Mouse (Mus musculus) right cerebral cortex, postnatal 14 days (tissue): ENCODE results near the gene Ifna4.
"Not testable (repeated sequence)": the region's sequence is repeated elsewhere in the genome, so short reads cannot be mapped to it uniquely, and the experiment has no call there.

ENCODE experiments used
- DNase-seq: peaks from one replicate; pipeline ENCODE4 v3.0.0; 2022

Gene Ifna4

GRCm38 (mm10) chr4:88841438-88841911 is at the start of gene Ifna4:
TSS of gene Ifna4 (plus strand) at chr4:88841861.
- no peak for DNase-seq

DNA sequence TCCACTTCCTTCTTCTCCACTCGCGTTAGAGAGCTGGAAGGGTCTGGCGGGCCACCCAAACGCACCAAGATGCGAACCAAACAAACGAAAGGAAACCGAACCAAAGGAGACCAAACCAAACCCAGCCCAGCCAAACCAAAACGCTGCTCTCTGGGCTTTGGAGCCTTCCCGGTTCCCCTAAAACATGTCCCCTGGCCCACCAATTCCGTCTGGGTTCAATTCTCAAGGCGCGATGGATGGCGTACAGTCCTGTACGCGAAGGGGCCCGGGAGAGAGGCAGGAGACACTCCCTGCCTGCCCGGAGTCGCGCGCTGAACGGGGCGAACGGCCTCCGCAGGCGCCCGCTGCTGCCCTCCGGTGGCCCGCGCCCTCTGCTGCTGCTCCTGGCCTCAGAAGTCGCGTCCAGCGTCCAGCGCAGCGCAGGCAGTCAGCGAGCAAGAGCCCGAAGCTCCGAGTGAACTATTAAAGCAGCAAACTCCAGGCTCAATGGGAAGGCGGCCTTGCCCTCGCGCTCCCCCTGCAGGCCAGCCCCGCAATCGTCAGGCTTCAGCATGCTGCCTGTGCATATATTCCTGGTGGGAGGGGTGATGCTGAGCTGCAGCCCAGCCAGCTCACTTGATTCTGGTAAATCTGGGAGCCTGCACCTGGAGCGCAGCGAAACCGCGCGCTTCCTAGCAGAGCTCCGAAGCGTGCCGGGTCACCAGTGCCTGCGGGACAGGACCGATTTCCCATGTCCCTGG is 47.6 kb upstream of the Ifna4 start, which contains the start of gene Gm13275:
Gm13275 (plus strand) TSS at position 552 of the 740 bp plus-strand sequence.
- DNase-seq, result peak; percentile 6

DNA sequence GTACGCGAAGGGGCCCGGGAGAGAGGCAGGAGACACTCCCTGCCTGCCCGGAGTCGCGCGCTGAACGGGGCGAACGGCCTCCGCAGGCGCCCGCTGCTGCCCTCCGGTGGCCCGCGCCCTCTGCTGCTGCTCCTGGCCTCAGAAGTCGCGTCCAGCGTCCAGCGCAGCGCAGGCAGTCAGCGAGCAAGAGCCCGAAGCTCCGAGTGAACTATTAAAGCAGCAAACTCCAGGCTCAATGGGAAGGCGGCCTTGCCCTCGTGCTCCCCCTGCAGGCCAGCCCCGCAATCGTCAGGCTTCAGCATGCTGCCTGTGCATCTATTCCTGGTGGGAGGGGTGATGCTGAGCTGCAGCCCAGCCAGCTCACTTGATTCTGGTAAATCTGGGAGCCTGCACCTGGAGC is 44.6 kb upstream of the Ifna4 start, which contains the start of gene Gm13279:
Gm13279 (plus strand) TSS at position 301 of the 400 bp plus-strand sequence.
- not testable (repeated sequence) for DNase-seq

- not testable (repeated sequence) for DNase-seq
Measured at GRCm38 (mm10) chr4:88799365-88799764, 42.3 kb upstream of the Ifna4 start, which contains the start of gene Gm13285. TSS of gene Gm13285 (plus strand) at chr4:88799665.

DNA sequence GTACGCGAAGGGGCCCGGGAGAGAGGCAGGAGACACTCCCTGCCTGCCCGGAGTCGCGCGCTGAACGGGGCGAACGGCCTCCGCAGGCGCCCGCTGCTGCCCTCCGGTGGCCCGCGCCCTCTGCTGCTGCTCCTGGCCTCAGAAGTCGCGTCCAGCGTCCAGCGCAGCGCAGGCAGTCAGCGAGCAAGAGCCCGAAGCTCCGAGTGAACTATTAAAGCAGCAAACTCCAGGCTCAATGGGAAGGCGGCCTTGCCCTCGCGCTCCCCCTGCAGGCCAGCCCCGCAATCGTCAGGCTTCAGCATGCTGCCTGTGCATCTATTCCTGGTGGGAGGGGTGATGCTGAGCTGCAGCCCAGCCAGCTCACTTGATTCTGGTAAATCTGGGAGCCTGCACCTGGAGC is 38.7 kb upstream of the Ifna4 start, which contains the start of gene Gm13287:
Gm13287 (plus strand) TSS at position 301 of the 400 bp plus-strand sequence.
- not testable (repeated sequence) for DNase-seq

DNA sequence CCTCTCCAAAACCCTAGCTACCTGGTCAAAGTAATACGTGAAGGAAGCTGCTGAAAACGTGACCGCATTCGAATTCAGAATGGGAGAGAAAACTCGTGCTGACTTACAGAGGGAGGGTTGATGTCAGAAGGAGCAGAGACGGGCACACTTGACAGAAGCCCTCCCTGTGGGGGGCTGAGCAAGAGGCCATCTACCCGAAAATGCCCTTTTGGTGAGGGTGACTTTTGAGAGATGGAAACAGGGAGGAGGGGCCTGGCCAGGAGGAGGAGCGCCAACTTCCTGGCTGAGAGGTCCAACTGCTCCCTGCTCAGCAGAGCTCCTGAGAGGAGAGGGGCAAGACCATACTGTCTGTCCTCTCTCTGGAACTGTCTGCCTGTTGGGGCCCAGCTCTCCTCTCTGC is 36.4 kb upstream of the Ifna4 start, which contains the start of gene Gm13288:
Gm13288 (plus strand) TSS at position 301 of the 400 bp plus-strand sequence.
- not testable (repeated sequence) for DNase-seq

- DNase-seq, result not testable (repeated sequence)
Measured at GRCm38 (mm10) chr4:88805761-88806160, 35.9 kb upstream of the Ifna4 start.

DNA sequence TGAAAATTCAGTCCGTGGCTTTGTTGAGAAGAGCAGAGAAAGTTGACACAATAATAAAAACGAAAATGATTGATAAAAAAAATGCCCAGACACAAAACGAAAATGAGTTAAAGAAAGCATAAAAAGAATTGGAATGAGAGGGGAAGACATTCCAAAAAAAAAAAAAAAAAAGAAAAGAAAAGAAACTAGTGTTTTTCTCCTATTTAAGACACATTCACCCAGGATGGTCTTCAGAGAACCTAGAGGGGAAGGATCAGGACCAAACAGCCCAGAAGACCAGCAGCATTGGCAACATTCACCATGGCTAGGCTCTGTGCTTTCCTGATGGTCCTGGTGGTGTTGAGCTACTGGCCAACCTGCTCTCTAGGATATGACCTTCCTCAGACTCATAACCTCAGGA is 25.7 kb upstream of the Ifna4 start, which contains the start of gene Ifna7:
Ifna7 (plus strand) TSS at position 301 of the 400 bp plus-strand sequence.
- no peak for DNase-seq

- no peak for DNase-seq
Measured at GRCm38 (mm10) chr4:88819659-88820058, 22.0 kb upstream of the Ifna4 start, which contains the start of gene Ifna11. TSS of gene Ifna11 (plus strand) at chr4:88819959.

DNA sequence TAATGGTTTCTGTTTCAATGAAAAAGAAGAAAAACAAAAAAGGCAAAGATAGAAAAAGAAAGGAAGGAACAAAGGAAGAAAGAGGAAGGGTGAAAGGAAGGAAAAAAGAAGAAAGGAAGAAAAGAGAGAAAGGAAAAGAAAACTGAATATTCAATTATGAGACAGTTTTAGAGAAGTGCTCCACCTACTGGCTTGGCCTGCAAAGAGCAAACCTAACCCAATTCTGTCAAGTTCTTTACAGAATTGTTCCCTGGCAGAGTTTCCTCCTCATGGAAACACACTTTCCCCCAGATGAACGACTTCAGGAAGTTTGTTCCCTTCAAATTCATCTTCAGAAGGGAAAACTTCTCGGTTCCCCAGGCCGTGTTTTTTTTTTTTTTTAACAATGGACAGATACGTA is 18.7 kb upstream of the Ifna4 start:
- DNase-seq, result no peak

DNA sequence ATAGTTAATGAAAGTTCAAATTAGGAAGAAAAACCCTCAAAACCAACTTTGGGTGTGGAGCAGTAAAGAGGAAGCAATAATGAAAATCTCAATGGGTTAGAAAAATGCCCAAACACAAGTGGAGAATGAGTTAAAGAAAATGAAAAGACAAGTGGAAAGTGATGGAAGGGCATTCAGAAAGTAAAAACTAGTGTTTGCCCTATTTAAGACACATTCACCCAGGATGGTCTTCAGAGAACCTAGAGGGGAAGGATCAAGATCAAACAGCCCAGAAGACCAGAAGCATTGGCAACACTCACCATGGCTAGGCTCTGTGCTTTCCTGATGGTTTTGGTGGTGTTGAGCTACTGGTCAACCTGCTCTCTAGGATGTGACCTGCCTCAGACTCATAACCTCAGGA is 14.5 kb upstream of the Ifna4 start, which contains the start of gene Ifna6:
Ifna6 (plus strand) TSS at position 301 of the 400 bp plus-strand sequence.
- DNase-seq, result not testable (repeated sequence)

- peak; percentile 28 for DNase-seq
Measured at GRCm38 (mm10) chr4:88830523-88830922, 11.1 kb upstream of the Ifna4 start.

GRCm38 (mm10) chr4:88835225-88835624 is 6.4 kb upstream of the Ifna4 start, which contains the start of gene Ifna5:
TSS of gene Ifna5 (plus strand) at chr4:88835525.
- not testable (repeated sequence) for DNase-seq

- DNase-seq, result no peak
Measured at GRCm38 (mm10) chr4:88838828-88839227, 2.8 kb upstream of the Ifna4 start.

DNA sequence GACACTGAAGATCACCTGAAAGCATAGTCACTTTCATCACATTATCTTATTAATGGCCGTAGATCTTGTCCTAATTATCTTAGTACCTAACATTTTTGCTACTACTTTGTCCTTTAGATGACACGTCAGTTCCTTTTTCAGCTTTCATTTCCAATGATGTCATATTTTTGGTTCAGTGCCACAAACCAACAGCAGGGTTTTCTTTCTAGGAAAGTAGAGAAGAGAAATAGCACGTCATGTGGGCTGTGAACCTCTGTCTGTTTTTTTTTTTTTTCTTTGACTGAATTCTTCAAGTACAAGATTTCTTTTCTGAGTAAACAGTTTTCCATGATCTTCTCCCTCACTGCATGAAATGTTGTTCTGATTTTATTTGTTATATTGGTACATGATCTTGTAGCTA is 1.6 kb upstream of the Ifna4 start:
- DNase-seq, result no peak

- DNase-seq, result no peak
Measured at GRCm38 (mm10) chr4:88845334-88845733, 3.7 kb downstream of the Ifna4 start.

- DNase-seq, result no peak
Measured at GRCm38 (mm10) chr4:88849698-88850097, 8.0 kb downstream of the Ifna4 start, which contains the start of gene Ifna1. TSS of gene Ifna1 (plus strand) at chr4:88850087.

- no peak for DNase-seq
Measured at GRCm38 (mm10) chr4:88851026-88851763, 9.5 kb downstream of the Ifna4 start.

DNA sequence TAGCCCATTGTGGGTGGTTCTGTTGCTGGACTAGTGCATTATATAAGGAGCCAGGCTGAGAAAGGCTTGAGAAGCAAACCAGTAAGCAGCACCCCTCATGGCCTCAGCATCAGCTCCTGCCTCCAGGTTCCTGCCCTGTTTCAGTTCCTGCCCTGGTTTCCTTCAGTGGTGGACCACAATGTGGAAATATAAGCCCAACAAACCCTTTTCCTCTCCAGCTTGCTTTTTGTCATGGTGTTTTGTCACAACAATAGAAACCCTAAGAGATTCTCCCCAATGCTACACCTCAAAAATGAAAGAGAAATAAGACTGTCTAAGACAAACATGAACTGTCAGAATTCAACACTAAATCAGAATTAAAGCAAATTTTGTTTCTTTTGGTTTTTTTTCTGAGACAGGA is 17.6 kb downstream of the Ifna4 start:
- DNase-seq, result no peak

GRCm38 (mm10) chr4:88863309-88863708 is 21.6 kb downstream of the Ifna4 start:
- no peak for DNase-seq

- no peak for DNase-seq
Measured at GRCm38 (mm10) chr4:88864599-88864998, 22.9 kb downstream of the Ifna4 start.

DNA sequence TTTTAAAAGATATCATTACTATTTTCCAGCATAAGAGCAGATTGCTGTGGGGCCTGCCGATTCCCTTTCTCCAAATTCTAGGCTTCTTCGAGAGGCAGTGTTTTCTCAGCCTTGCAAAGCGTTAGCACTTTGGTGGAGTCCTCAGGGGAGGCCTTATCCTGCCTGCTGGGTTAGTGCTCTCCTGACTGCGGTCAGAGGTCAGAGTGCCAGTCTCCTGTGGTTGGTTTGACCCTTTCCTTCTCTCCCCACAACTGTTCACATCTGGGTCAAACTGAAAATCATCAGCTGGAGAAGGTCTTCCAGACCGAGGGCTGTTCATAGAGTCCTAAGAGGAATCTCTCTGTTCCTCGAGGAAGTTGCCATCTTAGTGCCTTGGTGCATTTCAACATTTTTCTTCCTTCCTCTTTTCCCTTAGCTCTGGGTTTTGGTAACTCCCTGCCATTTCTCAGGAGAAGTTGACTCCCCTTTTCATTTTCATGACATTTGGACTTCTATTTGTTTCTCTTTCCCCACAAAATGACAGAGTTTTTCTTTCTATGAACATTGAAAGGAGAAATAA is 23.4 kb downstream of the Ifna4 start:
- DNase-seq, result no peak
